Mouse (Mus musculus) Muller cell, postnatal 12 days (primary cell): Measurements from ENCODE around the gene Trp53inp2.

Experiments used
- DNase-seq: peaks from one replicate; pipeline ENCODE4 v3.0.0-alpha.2; 2015; ENCODE audit errors: inconsistent ontology term

Gene Trp53inp2

GRCm38 (mm10) chr2:155380261-155381059, at the start of gene Trp53inp2:
TSS of gene Trp53inp2 (plus strand) at chr2:155381059.
- DNase-seq, result no peak

- DNase-seq, result no peak
Measured at GRCm38 (mm10) chr2:155331351-155331750, 49.5 kb upstream of the Trp53inp2 start.

GRCm38 (mm10) chr2:155333421-155333820, 47.4 kb upstream of the Trp53inp2 start:
- DNase-seq, result no peak

GRCm38 (mm10) chr2:155335231-155335630, 45.6 kb upstream of the Trp53inp2 start:
- DNase-seq, result no peak

- DNase-seq, result no peak
Measured at GRCm38 (mm10) chr2:155336254-155336653, 44.6 kb upstream of the Trp53inp2 start.

GRCm38 (mm10) chr2:155340166-155340565, 40.7 kb upstream of the Trp53inp2 start:
- DNase-seq, result no peak

GRCm38 (mm10) chr2:155346670-155347069, 34.2 kb upstream of the Trp53inp2 start:
- no peak for DNase-seq

- no peak for DNase-seq
Measured at GRCm38 (mm10) chr2:155354402-155354801, 26.5 kb upstream of the Trp53inp2 start.

GRCm38 (mm10) chr2:155356971-155357591, 23.8 kb upstream of the Trp53inp2 start, which contains the start of gene Pigu:
TSS of gene Pigu (minus strand) at chr2:155357430.
- DNase-seq, result peak; percentile 90

- DNase-seq, result no peak
Measured at GRCm38 (mm10) chr2:155357686-155358399, 23.0 kb upstream of the Trp53inp2 start.

GRCm38 (mm10) chr2:155367635-155368284, 13.1 kb upstream of the Trp53inp2 start:
- DNase-seq, result no peak

- DNase-seq, result peak; percentile 65
Measured at GRCm38 (mm10) chr2:155369333-155369883, 11.5 kb upstream of the Trp53inp2 start.

GRCm38 (mm10) chr2:155372451-155372850, 8.4 kb upstream of the Trp53inp2 start:
- no peak for DNase-seq

GRCm38 (mm10) chr2:155373302-155373701, 7.6 kb upstream of the Trp53inp2 start:
- DNase-seq, result no peak

- no peak for DNase-seq
Measured at GRCm38 (mm10) chr2:155373886-155374285, 7.0 kb upstream of the Trp53inp2 start.

- no peak for DNase-seq
Measured at GRCm38 (mm10) chr2:155374521-155374920, 6.3 kb upstream of the Trp53inp2 start.

- DNase-seq, result no peak
Measured at GRCm38 (mm10) chr2:155376191-155376590, 4.7 kb upstream of the Trp53inp2 start.

- DNase-seq, result peak; percentile 35
Measured at GRCm38 (mm10) chr2:155381060-155381437, 190 bp downstream of the Trp53inp2 start.

GRCm38 (mm10) chr2:155381643-155382331, 928 bp downstream of the Trp53inp2 start:
- DNase-seq, result peak; percentile 97

GRCm38 (mm10) chr2:155382332-155382700, 1.5 kb downstream of the Trp53inp2 start:
- DNase-seq, result no peak
